Mouse (Mus musculus) left cerebral cortex, postnatal 14 days (tissue): Measurements from ENCODE around the gene Fgf18. TPM values are rescaled to one million over a fixed set of nuclear protein-coding genes. Genes with fewer than 3 reads are reported as not detected.

ENCODE experiments used
- DNase-seq, 2 experiments: peaks; one replicate each; pipeline ENCODE4 v3.0.0; 2021 to 2022; ENCODE audit warnings: low spot score in 2 of 2, mixed read lengths in 1 of 2
- intact Hi-C: fragments of 180-260 bp; cut with DNase I; formaldehyde crosslinking; loops from one replicate; pipeline ENCODE4 v1.15.1; 2025
- long read RNA-seq, 2 experiments: library from polyadenylated mRNA; stranded (forward); transcript quantifications; one replicate each; pipeline ENCODE4 v2.0.0; 2021
- total RNA-seq, 2 experiments: library from RNA; stranded (reverse); gene quantifications; 2 replicates each; pipeline ENCODE4 v1.2.3; 2021

The Fgf18 gene
- total RNA-seq = 1 to 10 TPM; 2.5 to 3.7 TPM
- long read RNA-seq, experiment 1, partial matches to known transcripts = 0 of 4 reads
- long read RNA-seq, experiment 1, other reads (novel, unspliced or antisense) = 2 of 4 reads
- long read RNA-seq, experiment 2, partial matches to known transcripts = 0 of 7 reads
- long read RNA-seq, experiment 2, other reads (novel, unspliced or antisense) = 4 of 7 reads

DNA sequence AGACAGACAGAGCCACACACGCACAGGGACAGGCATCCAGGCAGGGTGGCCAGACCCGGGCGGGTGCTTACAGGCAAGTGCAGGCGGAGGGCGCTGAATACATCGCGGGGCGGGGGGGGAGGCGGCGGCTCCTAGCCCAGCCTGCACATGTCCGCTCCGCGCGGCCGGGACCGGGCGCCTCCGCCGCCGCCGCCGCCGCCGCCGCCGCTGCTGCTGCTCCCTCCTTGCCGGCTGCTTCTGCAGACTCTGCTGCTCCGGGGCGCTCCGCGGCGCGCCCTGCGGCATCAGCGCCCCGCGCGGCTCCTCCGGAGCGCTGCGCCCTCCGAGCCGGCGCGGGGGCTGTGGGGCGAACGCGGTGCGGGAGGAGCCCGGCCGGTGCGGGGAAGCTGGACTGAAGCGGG is at the start of gene Fgf18:
Gene Fgf18 (minus strand): TSS at position 230 of the 401 bp plus-strand sequence.
- peak; percentile 37 to 44 for DNase-seq
- intact Hi-C loops = loop anchor here (5.0 kb wide), 3 partner anchors 185 to 415 kb away; no protein-coding TSS in a partner anchor

DNA sequence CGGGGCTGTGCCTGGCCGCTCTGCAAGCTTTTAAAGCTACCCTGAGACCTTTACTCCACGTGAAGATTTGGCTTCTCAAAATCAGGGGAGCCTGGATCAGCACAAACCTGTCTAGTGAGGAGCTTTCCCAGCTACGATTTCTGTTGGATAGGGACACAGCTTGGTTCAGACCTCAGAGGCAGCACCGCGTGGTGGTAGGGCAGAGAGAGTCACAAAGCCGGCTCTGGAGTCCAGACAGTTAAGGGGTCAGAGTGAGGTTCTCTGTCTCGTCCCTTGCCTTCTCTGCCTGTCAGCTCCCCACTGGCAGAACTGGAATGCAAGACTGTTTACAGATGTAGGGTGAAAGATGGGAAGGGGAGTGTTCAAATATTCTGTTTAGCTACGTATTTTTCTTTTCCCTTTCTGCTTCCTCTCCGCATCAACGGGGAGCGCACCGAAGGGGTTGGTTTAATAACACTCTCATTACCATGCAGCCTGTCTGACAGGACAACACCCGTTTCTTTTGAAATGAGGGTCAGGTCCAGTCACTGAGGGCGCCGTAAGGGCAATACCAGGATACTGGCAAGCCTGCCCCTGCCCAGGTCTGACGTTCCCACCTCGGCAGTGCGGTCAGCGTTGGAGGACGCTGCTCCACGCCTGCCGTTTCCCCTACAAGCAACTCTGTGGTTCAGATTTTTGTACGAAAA is 49.4 kb upstream of the Fgf18 start:
- no peak for DNase-seq
- intact Hi-C loops = no loop called here

DNA sequence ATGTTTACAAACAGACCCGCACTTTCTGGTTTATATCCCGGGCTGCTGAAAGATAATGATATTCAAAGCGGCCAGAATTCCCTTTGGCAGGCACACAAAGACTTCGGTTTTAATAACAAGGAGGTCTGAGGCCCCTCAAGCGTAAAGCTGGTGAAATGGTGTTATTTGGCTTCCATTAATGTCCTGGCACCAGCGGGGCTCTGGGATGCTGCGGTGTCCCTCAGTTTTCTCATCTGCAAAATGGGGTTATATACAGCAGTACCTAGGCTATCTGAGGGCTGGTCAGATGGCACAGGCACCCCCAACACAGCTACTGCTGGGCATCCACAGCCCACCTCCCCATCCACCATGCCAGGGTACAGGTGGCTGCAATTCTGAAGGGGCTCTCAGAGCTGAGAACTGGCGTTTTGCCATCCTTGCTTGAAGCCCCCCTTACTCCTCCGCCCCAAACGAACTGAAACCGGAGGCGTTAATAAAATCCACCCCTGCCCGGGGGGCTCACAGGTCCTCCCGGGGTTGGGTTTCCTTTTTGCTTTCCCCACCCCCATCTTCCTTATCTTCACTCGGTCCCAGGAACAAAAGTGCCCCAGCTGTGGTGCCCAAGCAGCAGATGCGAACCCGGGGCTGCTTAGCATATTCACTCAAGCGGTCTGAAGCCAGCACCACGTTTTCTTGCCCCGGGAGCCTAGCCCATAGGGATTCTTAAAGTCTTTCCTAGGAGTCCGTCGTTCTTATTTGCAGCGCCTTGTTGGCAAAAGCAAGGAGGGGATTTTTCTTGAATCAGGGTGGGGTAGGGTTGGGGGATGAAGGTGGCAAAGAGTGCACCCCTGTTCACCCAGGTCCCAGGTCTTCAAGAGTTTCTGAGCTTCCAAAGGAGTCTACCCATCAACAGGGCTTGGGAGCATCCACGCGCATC is 48.6 kb upstream of the Fgf18 start:
- intact Hi-C loops = no loop called here
- DNase-seq = no peak

DNA sequence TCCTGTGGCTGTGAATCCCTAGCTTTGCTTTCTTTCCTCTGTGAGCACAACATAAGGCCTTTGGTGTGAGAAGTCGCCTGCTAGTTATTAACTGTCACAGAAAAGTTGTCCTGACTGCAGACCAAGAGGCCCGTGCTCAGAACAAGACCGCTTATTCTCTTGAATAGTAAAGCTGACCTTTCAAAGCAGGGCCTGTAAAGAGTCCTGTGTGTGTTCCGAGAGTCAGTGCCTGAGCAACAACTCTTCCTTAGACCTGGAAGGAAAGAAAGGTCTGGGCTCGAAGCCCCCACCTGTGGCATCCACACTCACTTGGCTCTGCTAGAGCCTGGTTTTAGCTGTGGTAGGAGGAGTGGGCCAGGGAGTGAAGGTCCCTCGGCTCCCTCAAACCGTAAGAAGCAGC is 47.9 kb upstream of the Fgf18 start:
- no peak for DNase-seq
- intact Hi-C loops = no loop called here

DNA sequence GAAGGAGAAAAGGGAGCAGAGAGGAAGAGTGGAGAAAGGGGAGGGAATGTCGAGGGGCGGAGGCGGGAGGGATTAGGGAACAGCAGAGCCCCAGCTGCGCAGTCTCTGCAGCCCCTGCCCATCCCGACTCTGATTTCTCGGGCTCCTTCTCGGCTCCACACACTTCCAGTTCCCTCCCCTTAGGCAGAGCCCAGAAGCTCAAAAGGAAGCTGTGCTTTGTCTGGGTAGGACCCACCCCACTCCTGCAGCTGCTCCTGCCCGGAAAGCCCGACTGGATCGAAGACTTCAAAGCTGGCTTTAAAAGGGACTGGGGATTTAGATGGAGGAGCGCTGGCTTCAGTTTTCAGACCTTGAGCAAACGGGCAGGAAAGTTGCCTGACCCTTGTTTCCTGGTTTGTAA is 46.5 kb upstream of the Fgf18 start:
- intact Hi-C loops = no loop called here
- DNase-seq = no peak

DNA sequence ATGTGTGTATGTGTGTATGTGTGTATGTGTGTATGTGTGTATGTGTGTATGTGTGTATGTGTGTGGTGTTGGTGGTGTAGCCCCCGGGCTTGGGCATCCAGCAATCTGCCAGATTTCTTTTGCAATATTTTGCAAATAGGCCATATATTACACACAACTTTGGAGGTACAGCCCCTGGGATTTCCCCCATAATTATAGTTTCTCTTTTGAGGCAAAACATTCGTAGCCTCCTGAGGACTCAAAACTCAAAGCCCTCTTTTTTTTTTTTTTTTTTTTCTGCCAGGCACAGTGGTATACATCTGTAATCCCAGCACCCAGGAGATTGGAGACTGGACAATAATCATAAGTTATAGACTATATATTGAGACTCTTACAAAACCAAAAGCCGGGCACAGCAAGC is 34.6 kb upstream of the Fgf18 start:
- no peak for DNase-seq

DNA sequence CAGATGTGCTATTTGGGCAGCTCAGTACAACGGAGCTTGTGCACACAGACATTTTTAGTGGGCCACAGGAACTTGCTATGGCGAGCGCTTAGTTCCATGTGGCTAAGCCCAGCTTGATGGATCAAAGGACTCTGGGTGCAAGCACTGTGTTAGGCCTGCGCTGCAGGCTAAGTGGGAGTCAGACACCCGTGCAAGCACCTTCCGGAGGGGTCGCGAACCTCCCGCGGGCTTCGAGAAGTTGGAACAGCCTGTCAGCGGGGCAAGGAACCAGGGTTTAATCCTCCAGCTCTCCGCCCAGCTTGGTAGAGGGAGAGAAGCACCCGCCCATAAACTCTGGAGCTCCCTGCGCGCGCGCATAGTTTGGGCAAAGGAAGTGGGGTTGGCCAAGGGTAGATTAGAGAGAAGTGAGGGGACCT is 33.5 kb upstream of the Fgf18 start:
- intact Hi-C loops = no loop called here

More for the DNA sequence above, 34.6 kb upstream of the Fgf18 start:
- intact Hi-C loops = no loop called here

DNA sequence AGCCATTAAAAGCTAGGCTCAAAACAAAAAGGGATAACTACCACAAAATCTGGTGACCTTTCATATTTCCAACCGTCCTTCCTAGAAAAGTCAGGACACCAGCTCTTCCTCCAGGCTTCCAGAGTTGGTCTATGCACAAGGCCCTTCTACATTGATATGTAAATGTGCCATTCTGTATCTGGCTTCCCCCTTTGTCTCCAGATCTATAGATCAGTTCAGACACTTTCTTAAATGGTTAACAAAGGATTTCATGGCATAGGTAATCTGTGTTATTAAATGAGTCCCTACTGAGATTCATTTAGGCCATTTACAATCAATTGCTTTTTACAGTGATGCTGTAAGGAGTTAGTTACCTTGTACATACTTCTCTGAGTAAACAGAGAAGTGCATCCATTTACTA is 32.6 kb upstream of the Fgf18 start:
- no peak for DNase-seq
- intact Hi-C loops = loop anchor here (5.0 kb wide), 1 partner anchor 117 kb away; no protein-coding TSS in a partner anchor

More for the DNA sequence above, 33.5 kb upstream of the Fgf18 start:
- no peak for DNase-seq

DNA sequence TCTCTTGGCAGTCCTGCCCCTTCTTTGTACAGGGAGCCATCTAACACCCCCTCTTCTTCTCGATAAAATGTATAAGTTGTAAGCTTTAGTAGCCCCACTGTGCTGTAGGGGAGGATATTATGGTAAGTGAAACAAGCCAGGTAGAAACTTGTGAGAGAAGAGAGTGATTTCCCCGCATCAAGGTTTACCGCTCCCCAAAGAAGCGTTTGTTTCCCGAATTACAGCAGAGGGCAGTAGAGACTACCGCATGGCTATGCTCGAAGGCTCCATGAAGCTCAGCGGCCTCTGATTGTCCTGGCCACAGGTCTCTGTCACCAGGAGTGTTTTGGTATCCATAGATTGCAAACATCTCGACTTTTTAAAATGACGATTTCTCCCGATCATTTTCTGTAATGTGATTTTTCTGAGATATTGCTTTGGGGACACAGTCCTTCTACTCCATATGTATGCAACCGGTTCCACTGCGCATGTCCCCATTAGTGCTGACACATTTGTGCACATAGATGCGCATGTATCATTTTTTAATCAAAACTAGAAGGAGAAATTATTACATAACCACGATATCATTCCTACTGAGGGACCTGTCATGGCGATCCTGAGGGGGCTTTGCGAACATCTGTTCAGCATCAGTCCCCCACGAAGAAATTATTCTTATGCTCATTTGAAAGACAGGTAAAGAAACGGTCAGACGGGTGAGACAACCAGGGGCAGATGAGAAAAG is 29.5 kb upstream of the Fgf18 start:
- peak; percentile 31 to 48 for DNase-seq
- intact Hi-C loops = loop anchor here (1.0 to 5.0 kb wide), 4 partner anchors 121 to 545 kb away; no protein-coding TSS in a partner anchor

DNA sequence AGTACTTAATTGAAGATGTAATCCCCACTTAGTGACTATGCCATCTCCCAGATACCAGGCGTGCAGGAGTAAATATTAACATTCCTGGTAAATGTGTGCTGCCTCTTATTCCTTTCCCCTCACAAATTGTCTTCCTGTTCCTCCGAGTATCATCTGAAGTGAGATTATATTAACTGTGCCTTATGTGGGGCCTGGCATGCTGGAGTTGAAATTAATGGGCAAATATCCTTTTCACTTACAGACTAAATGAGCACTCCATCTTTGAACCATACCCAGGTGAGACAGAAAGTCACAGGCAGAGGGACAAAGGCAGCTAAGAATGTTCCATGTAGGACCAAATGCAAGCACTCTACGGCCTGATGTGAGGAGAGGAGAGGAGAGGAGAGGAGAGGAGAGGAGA is 28.6 kb upstream of the Fgf18 start:
- DNase-seq = no peak
- intact Hi-C loops = loop anchor here (1.0 to 5.0 kb wide), 4 partner anchors 122 to 546 kb away; no protein-coding TSS in a partner anchor

DNA sequence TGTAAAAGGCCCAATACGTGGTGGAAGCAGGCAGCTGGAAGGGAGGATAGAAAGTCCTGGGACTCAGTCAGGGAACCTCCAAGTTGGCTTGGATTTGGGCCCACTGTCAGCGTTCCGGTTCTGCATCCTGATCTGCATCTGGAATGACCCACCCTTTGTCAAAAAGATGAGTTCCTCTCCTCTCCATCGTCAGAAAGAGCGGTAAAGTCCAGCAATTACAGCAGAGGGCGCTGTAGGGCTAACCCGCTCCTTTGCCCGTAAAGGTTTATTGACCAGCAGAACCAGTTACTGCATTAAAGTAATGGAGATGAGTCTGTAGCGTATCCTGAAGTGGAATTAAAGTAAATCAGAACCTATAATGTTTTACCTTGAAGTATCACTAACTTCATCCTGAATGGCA is 23.3 kb upstream of the Fgf18 start:
- intact Hi-C loops = no loop called here
- peak in 1 of 2 experiments; percentile 43 for DNase-seq

DNA sequence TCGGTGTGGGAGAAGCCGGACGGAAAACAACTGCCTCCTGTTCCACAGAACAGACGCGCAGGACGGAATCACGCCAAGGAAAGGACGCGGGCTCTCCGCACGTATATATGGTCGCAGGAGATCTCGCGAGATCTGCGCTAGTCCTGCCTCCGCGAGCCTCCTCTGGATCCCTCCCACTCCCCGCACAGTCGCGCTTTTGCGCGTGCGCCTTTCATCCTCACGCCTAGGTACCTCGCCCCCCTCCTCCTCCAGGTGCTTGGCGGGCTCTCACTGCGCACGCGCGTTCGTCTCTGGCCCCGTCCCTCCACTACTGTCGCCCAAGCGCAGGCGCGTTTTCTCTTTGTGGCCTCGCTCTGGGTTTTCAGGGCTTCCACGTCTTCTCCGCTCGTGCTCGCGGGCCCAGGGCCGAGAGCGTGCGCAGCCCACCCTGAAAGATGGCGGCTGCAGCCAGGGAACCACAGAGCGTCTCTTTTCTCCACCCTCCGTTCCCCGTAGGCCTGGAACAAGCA is 15.9 kb upstream of the Fgf18 start, which contains the start of gene Npm1:
Gene Npm1 (minus strand): TSS at position 209 of the 509 bp plus-strand sequence.
- peak; percentile 99 to 100 for DNase-seq
- intact Hi-C loops = no loop called here

DNA sequence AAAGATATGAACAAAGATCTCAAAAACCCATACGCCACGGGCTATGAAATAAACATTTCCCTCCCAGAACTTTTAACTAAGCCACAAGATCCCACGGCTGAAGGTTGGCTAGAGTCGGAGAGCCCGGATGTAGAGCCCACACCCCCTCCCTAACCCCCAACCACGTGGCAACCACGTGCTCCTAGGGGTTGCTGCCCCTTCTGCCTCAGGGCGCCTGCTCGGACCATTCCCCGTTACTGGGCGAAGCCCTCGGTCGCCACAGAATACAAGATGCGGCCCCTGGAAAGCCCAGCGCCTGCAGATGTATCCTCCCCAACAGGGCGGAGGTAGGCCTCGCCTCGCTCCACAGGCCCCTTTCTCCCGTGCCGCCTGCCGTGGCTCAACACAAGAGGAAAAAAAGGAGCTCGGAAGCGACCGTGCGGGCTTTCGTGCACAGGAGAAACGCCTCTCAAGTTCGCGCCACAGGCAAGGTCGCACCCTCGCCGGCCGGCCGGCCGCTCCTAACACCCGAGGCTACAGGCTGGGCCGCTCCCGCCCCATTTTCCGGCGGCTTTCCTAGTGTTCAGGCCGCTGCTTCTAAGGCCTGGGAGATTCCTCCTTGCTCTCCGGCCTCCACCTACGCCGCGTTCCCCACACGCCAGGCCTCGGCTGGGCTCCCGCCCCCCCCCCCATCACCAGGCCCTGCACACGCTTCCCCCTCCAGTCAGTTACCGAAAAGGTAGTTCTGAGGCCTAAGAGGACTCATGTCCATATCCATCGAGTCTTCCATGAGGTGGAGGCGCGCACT is 15.2 kb upstream of the Fgf18 start:
- intact Hi-C loops = no loop called here
- DNase-seq = peak; percentile 60 to 74

DNA sequence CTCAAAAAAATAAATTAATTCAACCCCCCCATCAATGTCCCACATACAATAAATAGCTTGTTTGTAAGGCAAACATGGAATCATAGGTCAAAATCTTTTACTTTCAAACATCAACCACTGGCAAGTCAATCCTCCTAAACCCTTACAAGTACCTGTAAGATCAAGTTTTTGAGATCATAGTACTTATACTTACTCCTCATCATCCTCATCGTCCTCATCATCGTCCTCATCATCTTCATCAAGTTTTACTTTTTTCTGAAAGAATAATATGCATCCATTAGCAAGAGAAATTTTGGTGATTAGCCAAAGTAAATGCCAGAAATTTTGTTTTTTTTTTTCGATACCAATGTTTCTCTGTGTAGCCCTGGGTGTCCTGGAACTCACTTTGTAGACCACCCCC is 12.5 kb upstream of the Fgf18 start:
- intact Hi-C loops = loop anchor here (5.0 to 10.0 kb wide), 2 partner anchors 422 to 535 kb away; no protein-coding TSS in a partner anchor
- no peak for DNase-seq

DNA sequence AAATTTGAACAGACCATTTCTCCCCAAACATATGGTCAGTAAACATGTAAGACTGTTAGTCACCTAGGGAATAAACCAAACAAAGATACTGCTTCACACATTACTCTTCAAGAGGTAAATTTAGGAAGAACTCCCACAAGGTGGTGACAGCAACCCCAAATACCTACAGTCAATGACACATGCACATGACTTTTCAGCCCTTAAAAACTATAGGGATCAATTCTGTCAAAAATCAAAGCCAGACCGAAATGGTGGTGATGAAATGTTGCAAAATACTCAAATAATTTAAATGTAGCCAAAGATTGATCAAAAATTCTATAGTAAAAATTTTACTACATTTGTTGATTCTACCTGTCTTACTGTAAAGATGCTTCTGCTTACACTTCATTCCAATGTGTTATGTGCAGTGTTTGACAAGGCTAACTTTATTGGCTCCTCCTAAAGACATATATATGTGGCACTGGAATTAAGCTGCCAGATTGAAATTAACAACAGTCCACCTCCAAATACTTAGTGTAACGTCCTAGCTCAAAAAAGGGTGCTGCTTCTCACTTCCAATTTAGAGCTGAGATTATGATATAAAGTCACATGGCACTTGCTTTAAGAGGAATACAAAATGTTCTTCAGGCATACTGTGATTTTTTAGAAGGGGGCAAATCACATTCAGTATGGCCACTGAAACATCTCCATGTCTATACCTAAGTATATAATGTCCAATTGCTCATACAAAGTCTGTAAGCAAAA is 10.4 kb upstream of the Fgf18 start:
- DNase-seq = no peak
- intact Hi-C loops = loop anchor here (5.0 to 10.0 kb wide), 2 partner anchors 420 to 533 kb away; no protein-coding TSS in a partner anchor

DNA sequence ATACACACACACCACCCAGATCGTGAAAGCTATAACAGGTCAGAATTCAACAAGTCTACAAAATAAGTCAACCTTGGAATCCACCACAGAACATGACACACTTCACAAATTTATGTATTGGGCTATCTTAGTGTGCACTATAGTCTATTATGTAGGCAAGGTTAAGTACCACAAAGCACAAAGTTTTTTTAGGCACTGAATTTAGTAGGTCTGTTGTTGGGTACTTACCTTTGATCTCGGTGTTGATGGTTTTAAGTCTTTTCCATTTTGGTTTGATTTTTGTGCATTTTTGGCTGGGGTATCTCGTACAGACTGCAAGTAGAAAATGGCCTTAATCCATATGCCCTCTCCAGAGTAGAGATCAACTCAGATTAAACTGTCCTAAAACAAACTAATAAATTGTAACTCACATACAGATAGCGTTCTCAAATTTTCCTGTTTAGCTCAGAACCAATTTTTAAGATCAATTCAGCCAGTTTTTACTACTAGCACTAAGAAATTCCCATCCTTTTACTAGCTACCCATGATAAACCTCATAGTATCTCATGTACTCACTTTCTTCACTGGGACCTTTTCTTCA is 9.3 kb upstream of the Fgf18 start:
- intact Hi-C loops = loop anchor here (5.0 to 10.0 kb wide), 2 partner anchors 419 to 532 kb away; no protein-coding TSS in a partner anchor
- no peak for DNase-seq

DNA sequence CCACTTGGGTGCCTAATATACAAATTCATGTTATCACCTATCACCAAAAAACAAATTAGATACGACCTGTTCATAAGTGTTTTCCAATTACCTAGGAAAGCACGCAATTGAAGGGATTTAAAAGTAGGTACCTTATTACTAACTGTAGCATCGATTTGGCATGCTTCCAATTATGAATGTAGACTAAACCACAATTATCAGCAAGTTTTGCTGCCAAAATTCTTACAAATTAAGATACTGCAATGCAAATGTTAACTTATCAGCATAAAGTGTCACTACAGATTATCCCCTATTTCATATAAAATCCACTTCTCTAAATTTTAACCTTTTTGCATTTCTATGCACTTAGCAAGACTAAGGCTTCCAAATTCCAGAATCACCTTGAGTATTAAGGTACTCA is 7.3 kb upstream of the Fgf18 start:
- DNase-seq = no peak

More for the DNA sequence above, 7.3 kb upstream of the Fgf18 start:
- intact Hi-C loops = loop anchor here (10.0 kb wide), 1 partner anchor 530 kb away; no protein-coding TSS in a partner anchor
